Mouse (Mus musculus) v-Abl transformed pro-B cells (cell line): ENCODE results near the gene Actg2.
"Not testable (repeated sequence)": the region's sequence is repeated elsewhere in the genome, so short reads cannot be mapped to it uniquely, and the experiment has no call there.

ENCODE experiments used
- in situ Hi-C, 2 experiments: fragments of 400-800 bp; cut with MboI; formaldehyde crosslinking; loops; one replicate each; pipeline ENCODE4 v1.15.1; 2025; ENCODE audit not compliant: unreplicated experiment in 2 of 2

The Actg2 gene

GRCm38 (mm10) chr6:83536028-83536794 is at the start of gene Actg2:
Gene Actg2, minus strand, starts transcription at chr6:83536265.
- in situ Hi-C loops = no loop called here

- in situ Hi-C loops = not testable (repeated sequence)
These were observed 49.3 kb upstream of the Actg2 start for GRCm38 (mm10) chr6:83585328-83585727.

GRCm38 (mm10) chr6:83583591-83583990 is 47.5 kb upstream of the Actg2 start:
- in situ Hi-C loops = loop anchor here (5.0 kb wide), 3 partner anchors 34 to 94 kb away; partner anchors contain the start of gene Cd207 (in 1 of the 2)

- in situ Hi-C loops = loop anchor here (5.0 kb wide), 3 partner anchors 34 to 94 kb away; partner anchors contain the start of gene Cd207 (in 1 of the 2)
These were observed 46.8 kb upstream of the Actg2 start for GRCm38 (mm10) chr6:83582938-83583270.

- in situ Hi-C loops = loop anchor here (5.0 kb wide), 3 partner anchors 35 to 95 kb away; partner anchors contain the start of gene Cd207 (in 1 of the 2)
These were observed 46.3 kb upstream of the Actg2 start for GRCm38 (mm10) chr6:83582135-83582937.

- in situ Hi-C loops = no loop called here
These were observed 41.5 kb upstream of the Actg2 start for GRCm38 (mm10) chr6:83577534-83577933.

- in situ Hi-C loops = no loop called here
These were observed 39.5 kb upstream of the Actg2 start for GRCm38 (mm10) chr6:83575609-83576008.

- in situ Hi-C loops = loop anchor here in 1 of 2 experiments (25.0 kb wide), 1 partner anchor 1610 kb away; the partner anchor contains the start of gene Mrpl19
These were observed 36.6 kb upstream of the Actg2 start, which contains the start of gene Stambp for GRCm38 (mm10) chr6:83572671-83573070. Gene Stambp, minus strand, starts transcription at chr6:83572729.

GRCm38 (mm10) chr6:83571840-83572667 is 36.0 kb upstream of the Actg2 start:
- in situ Hi-C loops = loop anchor here in 1 of 2 experiments (25.0 kb wide), 1 partner anchor 1610 kb away; the partner anchor contains the start of gene Mrpl19

- in situ Hi-C loops = loop anchor here in 1 of 2 experiments (25.0 kb wide), 1 partner anchor 1607 kb away; the partner anchor contains the start of gene Mrpl19
These were observed 33.1 kb upstream of the Actg2 start for GRCm38 (mm10) chr6:83568901-83569862.

GRCm38 (mm10) chr6:83555972-83556371 is 19.9 kb upstream of the Actg2 start:
- in situ Hi-C loops = loop anchor here in 1 of 2 experiments (25.0 kb wide), 1 partner anchor 1594 kb away; the partner anchor contains the start of gene Mrpl19

- in situ Hi-C loops = no loop called here
These were observed 12.3 kb upstream of the Actg2 start for GRCm38 (mm10) chr6:83548346-83548745.

GRCm38 (mm10) chr6:83545778-83546177 is 9.7 kb upstream of the Actg2 start:
- in situ Hi-C loops = no loop called here

- in situ Hi-C loops = no loop called here
These were observed 5.8 kb upstream of the Actg2 start for GRCm38 (mm10) chr6:83541756-83542456.

- in situ Hi-C loops = no loop called here
These were observed 4.0 kb upstream of the Actg2 start for GRCm38 (mm10) chr6:83540017-83540416.

GRCm38 (mm10) chr6:83536795-83537059 is 662 bp upstream of the Actg2 start:
- in situ Hi-C loops = no loop called here

GRCm38 (mm10) chr6:83532608-83533007 is 3.5 kb downstream of the Actg2 start:
- in situ Hi-C loops = no loop called here

- in situ Hi-C loops = loop anchor here in 1 of 2 experiments (25.0 kb wide), 1 partner anchor 761 kb away; the partner anchor contains the start of gene Hk2
These were observed 12.9 kb downstream of the Actg2 start for GRCm38 (mm10) chr6:83523194-83523593.
